Mouse (Mus musculus) lung, postnatal 0 days (tissue): ENCODE data around the gene Gm42421. TPM values are rescaled to one million over a fixed set of nuclear protein-coding genes. Genes with fewer than 3 reads are reported as not detected.

Source experiments
- ATAC-seq: fragments of 200-750 bp; cut with Nextera tagmentation; 2 replicates; pipeline ENCODE4 v1.8.0; 2017; ENCODE audit warnings: moderate library complexity
- DNase-seq: peaks from one replicate; pipeline ENCODE4 v3.0.0-alpha.2; 2016; ENCODE audit warnings: low spot score
- H3K27ac ChIP-seq: fragments of 300-500 bp; sonication (generic); 2 replicates; pipeline ENCODE4 v1.5.1; 2014; ENCODE audit warnings: antibody characterized with exemption, mild to moderate bottlenecking, low read length, mixed read lengths
- H3K27me3 ChIP-seq: fragments of 300-500 bp; sonication (generic); replicated peaks from 2 replicates; pipeline ENCODE4 v1.6.1; 2014; ENCODE audit warnings: low read length, mixed read lengths; ENCODE audit not compliant: insufficient read depth
- H3K36me3 ChIP-seq: fragments of 300-500 bp; sonication (generic); 2 replicates; pipeline ENCODE4 v1.6.1; 2014; ENCODE audit warnings: low read length, mixed read lengths; ENCODE audit not compliant: insufficient read depth
- H3K4me1 ChIP-seq: fragments of 300-500 bp; sonication (generic); 2 replicates; pipeline ENCODE4 v1.6.1; 2014; ENCODE audit warnings: antibody characterized with exemption, low read depth, low read length, mixed read lengths; ENCODE audit not compliant: insufficient read depth
- H3K4me2 ChIP-seq: fragments of 300-500 bp; sonication (generic); replicated peaks from 2 replicates; pipeline ENCODE4 v1.6.1; 2014; ENCODE audit warnings: low read depth, mild to moderate bottlenecking, low read length, moderate library complexity, mixed read lengths
- H3K4me3 ChIP-seq: fragments of 300-500 bp; sonication (generic); 2 replicates; pipeline ENCODE4 v1.5.1; 2014; ENCODE audit warnings: low read depth, low read length
- H3K9ac ChIP-seq: fragments of 300-500 bp; sonication (generic); replicated peaks from 2 replicates; pipeline ENCODE4 v1.6.1; 2014; ENCODE audit warnings: low read depth, mild to moderate bottlenecking
- H3K9me3 ChIP-seq: fragments of 300-500 bp; sonication (generic); 2 replicates; pipeline ENCODE4 v1.6.1; 2016; ENCODE audit warnings: low read length, mixed read lengths
- CTCF ChIP-seq: IDR thresholded peaks from 2 replicates; pipeline ENCODE4 v1.5.1; 2016; ENCODE audit warnings: antibody characterized with exemption, mild to moderate bottlenecking
- EP300 ChIP-seq: IDR thresholded peaks from 2 replicates; pipeline ENCODE4 v1.6.1; 2016; ENCODE audit warnings: antibody characterized with exemption, mild to moderate bottlenecking, control low read depth
- WGBS: fragments of 180-500 bp; shearing (Covaris S2); extraction: QIAGEN DNeasy Blood & Tissue Kit; methylation state at CpG from one replicate; pipeline ENCODE4 v1.1.7; 2014; 5-methylcytosine and 5-hydroxymethylcytosine counted together
- polyA plus RNA-seq: library from polyadenylated mRNA; unstranded; fragments of >200 nt; fragmentation: Nextera tagmentation; extraction: Ambion mirVana; gene quantifications from 2 replicates; pipeline ENCODE4 v1.2.1, GENCODE M21; 2015

Gm42421 gene
- polyA plus RNA-seq, 1 experiment from 2014 or later = not detected

- 81% methylated on average over 12 of the region's 12 CpGs for WGBS
- Histone ChIP-seq H3K27ac (no peak overlapping the region), H3K36me3 (no peaks in the 10 kb centered on the region), H3K4me3 (no peak overlapping the region), H3K9ac (no peak overlapping the region), H3K27me3 (no peaks in the 10 kb centered on the region), H3K4me1 (no peaks in the 10 kb centered on the region), H3K9me3 (no peaks in the 10 kb centered on the region), H3K4me2 (no peak overlapping the region)
- no peak for ATAC-seq
- TF ChIP-seq EP300 (no peak), CTCF (no peak)
- no peak for DNase-seq
These were observed 20.4 kb downstream of the Gm42421 start for GRCm38 (mm10) chr5:143948361-143948760.

- Histone ChIP-seq H3K36me3 (no peaks in the 10 kb centered on the region), H3K4me2 (no peak overlapping the region), H3K9ac (no peak overlapping the region), H3K27ac (no peak overlapping the region), H3K4me3 (no peak overlapping the region), H3K9me3 (no peaks in the 10 kb centered on the region), H3K27me3 (no peaks in the 10 kb centered on the region), H3K4me1 (no peaks in the 10 kb centered on the region)
- ATAC-seq = no peak
- no peak for DNase-seq
- WGBS = 41% methylated on average over 5 of the region's 5 CpGs
- no peak for TF ChIP-seq CTCF
- no peak for TF ChIP-seq EP300
These were observed 22.0 kb downstream of the Gm42421 start for GRCm38 (mm10) chr5:143950016-143950415.

- Histone ChIP-seq H3K36me3 (no peaks in the 10 kb centered on the region), H3K9me3 (no peaks in the 10 kb centered on the region), H3K4me1 (no peaks in the 10 kb centered on the region), H3K9ac (no peak overlapping the region), H3K27ac (no peak overlapping the region), H3K27me3 (no peaks in the 10 kb centered on the region), H3K4me2 (no peak overlapping the region), H3K4me3 (no peak overlapping the region)
- DNase-seq = no peak
- ATAC-seq = no peak
- WGBS = 91% methylated on average over 6 of the region's 6 CpGs
- TF ChIP-seq CTCF (no peak), EP300 (no peak)
These were observed 29.1 kb downstream of the Gm42421 start for GRCm38 (mm10) chr5:143957101-143957500.

GRCm38 (mm10) chr5:143959551-143959950 lies 31.6 kb downstream of the Gm42421 start:
- Histone ChIP-seq H3K36me3 (no peaks in the 10 kb centered on the region), H3K27me3 (no peaks in the 10 kb centered on the region), H3K4me3 (no peak overlapping the region), H3K4me1 (no peaks in the 10 kb centered on the region), H3K9me3 (no peaks in the 10 kb centered on the region), H3K27ac (no peak overlapping the region), H3K9ac (no peak overlapping the region), H3K4me2 (no peak overlapping the region)
- ATAC-seq (no peak), DNase-seq (no peak)
- 93% methylated on average over 11 of the region's 11 CpGs for WGBS
- TF ChIP-seq EP300 (no peak), CTCF (no peak)

- ATAC-seq = no peak
- H3K9ac ChIP-seq = no peak overlapping the region
- no peak for DNase-seq
- H3K27me3 ChIP-seq = no peaks in the 10 kb centered on the region
- H3K4me1 ChIP-seq = no peaks in the 10 kb centered on the region
- H3K4me3 ChIP-seq = no peak overlapping the region
- no peak overlapping the region for H3K4me2 ChIP-seq
- no peaks in the 10 kb centered on the region for H3K9me3 ChIP-seq
- WGBS = 83% methylated on average over 8 of the region's 8 CpGs
- TF ChIP-seq CTCF (no peak), EP300 (no peak)
- H3K36me3 ChIP-seq = no peaks in the 10 kb centered on the region
- H3K27ac ChIP-seq = no peak overlapping the region
These were observed 33.2 kb downstream of the Gm42421 start for GRCm38 (mm10) chr5:143961176-143961575.

- DNase-seq = no peak
- H3K27ac ChIP-seq = no peak overlapping the region
These were observed 37.8 kb downstream of the Gm42421 start for GRCm38 (mm10) chr5:143965586-143966345.

More at GRCm38 (mm10) chr5:143965586-143966345, 37.8 kb downstream of the Gm42421 start:
- no peaks in the 10 kb centered on the region for H3K9me3 ChIP-seq
- H3K36me3 ChIP-seq = no peaks in the 10 kb centered on the region
- no peak for ATAC-seq
- H3K4me3 ChIP-seq = no peak overlapping the region
- WGBS = 68% methylated on average over 12 of the region's 12 CpGs
- H3K27me3 ChIP-seq = no peaks in the 10 kb centered on the region
- TF ChIP-seq CTCF = no peak
- no peak for TF ChIP-seq EP300
- H3K4me1 ChIP-seq = no peaks in the 10 kb centered on the region
- no peak overlapping the region for H3K4me2 ChIP-seq
- H3K9ac ChIP-seq = no peak overlapping the region
